Mouse (Mus musculus): ENCODE measurements around the gene Def8. TPM values are rescaled to one million over a fixed set of nuclear protein-coding genes. Genes with fewer than 3 reads are reported as not detected.

Gene Def8
- total RNA-seq, 2 experiments from 2014 or later, result 62.0 to 64.3 TPM

DNA sequence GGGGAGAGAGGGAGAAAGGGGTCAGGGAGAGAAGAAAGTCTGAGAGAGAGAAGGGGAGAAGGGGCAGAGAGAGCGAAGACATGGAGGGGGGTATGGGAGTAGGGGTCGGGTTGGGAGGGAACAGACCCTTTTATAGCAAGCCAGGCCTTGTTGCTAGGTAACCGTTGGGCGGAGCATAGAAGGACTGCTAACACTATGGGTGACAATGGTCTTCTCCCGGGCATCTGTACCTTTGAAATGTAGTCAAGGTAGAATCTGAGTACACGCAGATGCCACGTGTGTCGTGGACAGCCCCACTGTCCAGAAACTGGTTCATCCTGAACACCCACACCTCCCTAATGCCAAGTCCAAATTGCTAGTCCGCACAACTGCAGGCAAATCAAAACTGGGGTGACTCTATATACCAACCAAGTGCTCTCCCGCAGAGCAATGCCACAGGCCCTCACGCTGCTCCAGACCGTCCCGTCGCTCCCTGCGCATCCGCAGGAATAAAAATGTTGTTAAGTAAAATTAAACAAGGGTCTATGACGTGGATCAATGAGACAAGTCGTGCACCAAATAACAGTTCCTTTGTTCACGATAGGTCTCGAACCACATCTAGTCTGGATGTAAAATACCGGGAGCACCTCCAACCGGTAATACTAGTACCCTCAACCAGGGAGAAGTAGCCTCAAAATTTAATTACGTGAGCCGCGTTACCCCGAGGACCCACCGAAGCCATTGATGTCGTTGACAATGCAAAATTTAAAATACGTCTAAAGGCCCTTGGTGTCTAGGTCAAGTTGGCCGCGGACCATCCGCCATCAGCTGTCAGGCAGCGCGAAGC is 53.8 kb downstream of the Def8 start:
- intact Hi-C loops (cut with DNase I), result loop anchor here (5.0 kb wide), 1 partner anchor 35 kb away; no protein-coding TSS in a partner anchor
- peak; percentile 28 to 30 for DNase-seq (ENCODE audit: low spot score in 2 of 2)

DNA sequence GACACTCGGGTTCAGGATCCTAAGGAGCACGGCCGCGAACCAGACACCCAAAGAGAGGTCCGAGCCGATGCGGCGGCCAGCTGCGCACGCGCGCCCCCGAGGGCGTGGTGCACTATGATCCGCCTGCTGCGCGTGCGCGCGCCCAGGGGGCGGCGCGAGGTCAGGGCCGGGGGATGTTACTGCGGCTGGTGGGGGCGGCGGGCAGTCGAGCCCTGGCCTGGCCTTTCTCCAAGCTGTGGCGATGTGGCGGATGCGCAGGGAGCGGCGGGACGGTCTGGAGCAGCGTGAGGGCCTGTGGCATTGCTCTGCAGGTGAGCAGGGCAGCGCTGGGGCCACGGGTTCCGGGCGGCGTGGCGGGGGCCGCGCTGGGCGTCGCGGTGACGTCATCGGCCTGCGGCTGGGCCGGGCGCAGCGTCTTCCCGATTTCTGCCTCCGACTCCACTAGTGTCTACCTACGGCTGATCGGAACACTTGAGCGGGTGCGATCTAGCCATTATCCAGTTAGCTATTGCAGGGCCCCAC is 54.5 kb downstream of the Def8 start, which contains the start of gene Afg3l1:
Afg3l1 (plus strand) TSS at position 167 of the 522 bp plus-strand sequence.
- intact Hi-C loops (cut with DNase I), result loop anchor here (5.0 kb wide), 1 partner anchor 35 kb away; no protein-coding TSS in a partner anchor
- peak; percentile 94 to 96 for DNase-seq (ENCODE audit: low spot score in 2 of 2)

- DNase-seq (ENCODE audit: low spot score in 2 of 2), result peak in 1 of 2 experiments; percentile 15
- intact Hi-C loops (cut with DNase I), result loop anchor here (5.0 kb wide), 1 partner anchor 34 kb away; no protein-coding TSS in a partner anchor
These were observed 55.3 kb downstream of the Def8 start for GRCm38 (mm10) chr8:123478456-123479218.

DNA sequence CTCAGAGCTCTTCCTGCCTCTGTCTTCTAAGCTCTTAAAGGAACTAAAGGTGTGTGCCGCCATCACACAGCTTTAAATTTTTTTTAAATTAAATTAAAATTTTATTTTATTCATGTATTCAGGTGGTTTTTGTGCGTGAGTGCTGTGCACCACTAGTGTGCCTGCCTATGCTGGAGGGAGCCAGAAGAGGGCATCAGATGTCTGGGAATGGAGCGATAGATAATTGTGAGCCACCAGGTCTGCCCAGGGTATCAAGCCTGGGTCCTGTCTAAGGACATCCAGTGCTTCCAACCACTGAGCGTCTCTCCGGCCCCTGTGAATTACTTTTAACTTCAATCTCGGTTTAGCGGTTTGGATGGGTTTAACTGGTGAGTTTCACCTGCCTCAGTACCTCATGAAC is 59.3 kb downstream of the Def8 start:
- DNase-seq (ENCODE audit: low spot score in 2 of 2), result no peak
- intact Hi-C loops (cut with DNase I), result no loop called here

- no peak for DNase-seq (ENCODE audit: low spot score in 2 of 2)
- intact Hi-C loops (cut with DNase I), result no loop called here
These were observed 68.2 kb downstream of the Def8 start for GRCm38 (mm10) chr8:123491280-123492075.

GRCm38 (mm10) chr8:123492898-123493297 is 69.6 kb downstream of the Def8 start:
- intact Hi-C loops (cut with DNase I), result no loop called here
- no peak for DNase-seq (ENCODE audit: low spot score in 2 of 2)

DNA sequence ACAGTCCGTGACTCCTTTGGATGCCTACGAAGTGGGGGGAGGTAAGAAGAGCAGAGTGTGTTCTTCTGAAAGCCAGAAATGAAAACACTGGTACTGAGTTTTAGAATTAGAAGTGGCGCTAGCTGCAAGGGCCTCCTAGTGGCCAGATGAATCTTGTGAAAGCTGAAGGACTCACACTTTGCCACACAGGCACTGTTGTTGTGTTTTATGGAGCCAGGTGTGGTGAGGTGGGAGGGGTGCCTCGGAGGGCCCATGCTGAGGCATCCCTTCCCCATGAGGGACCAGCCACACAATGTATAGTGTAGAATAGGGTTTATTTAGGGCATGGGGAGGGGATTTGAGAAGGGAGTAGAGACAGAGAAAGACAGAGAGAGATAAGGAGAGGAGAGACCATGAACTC is 74.4 kb downstream of the Def8 start:
- intact Hi-C loops (cut with DNase I), result no loop called here

DNA sequence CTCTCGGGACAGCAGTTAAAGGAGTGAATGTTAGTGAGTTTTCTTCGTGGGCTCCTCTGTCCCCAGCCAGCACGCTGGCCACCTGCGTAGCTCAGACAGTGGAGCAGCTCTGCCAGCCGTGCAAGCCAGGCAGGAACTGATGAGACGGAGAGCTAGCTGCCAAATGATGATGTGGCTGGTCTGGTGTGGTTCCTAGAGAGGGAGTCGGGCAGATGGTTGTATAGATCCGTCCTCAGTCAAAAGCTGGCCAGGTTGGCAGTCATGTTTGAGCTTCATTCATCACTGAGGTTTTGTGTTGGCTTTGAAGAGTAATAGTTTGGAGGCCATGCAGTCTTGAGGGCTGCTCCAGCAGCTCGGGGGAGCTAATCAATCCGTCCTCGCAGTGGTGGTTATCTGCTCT is 75.6 kb downstream of the Def8 start:
- intact Hi-C loops (cut with DNase I), result no loop called here
- DNase-seq (ENCODE audit: low spot score in 2 of 2), result peak in 1 of 2 experiments; percentile 45

More for the DNA sequence above, 74.4 kb downstream of the Def8 start:
- no peak for DNase-seq (ENCODE audit: low spot score in 2 of 2)

GRCm38 (mm10) chr8:123499556-123499955 is 76.2 kb downstream of the Def8 start:
- intact Hi-C loops (cut with DNase I), result no loop called here
- DNase-seq (ENCODE audit: low spot score in 2 of 2), result no peak

DNA sequence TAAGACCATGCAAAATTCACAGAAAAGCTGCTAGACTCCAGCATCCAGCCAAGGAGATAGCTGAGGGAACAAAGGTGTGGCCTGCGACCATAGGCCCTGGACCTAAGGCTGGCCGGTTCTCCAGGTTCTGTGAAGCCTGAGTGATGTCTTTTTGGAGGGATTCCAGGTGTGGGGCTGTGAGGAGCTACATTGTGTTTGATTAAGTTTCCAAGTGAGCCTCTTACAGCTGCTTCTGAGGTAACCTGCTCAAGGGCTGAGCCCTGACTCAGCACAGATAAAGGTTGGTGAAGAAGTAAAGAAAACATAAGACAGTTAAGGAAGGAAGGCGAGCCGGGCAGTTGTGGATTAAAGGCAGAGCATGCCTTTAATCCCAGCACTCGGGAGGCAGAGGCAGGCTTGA is 78.9 kb downstream of the Def8 start:
- intact Hi-C loops (cut with DNase I), result no loop called here
- DNase-seq (ENCODE audit: low spot score in 2 of 2), result no peak

GRCm38 (mm10) chr8:123503801-123504467 is 80.6 kb downstream of the Def8 start:
- no peak for DNase-seq (ENCODE audit: low spot score in 2 of 2)
- intact Hi-C loops (cut with DNase I), result no loop called here

DNA sequence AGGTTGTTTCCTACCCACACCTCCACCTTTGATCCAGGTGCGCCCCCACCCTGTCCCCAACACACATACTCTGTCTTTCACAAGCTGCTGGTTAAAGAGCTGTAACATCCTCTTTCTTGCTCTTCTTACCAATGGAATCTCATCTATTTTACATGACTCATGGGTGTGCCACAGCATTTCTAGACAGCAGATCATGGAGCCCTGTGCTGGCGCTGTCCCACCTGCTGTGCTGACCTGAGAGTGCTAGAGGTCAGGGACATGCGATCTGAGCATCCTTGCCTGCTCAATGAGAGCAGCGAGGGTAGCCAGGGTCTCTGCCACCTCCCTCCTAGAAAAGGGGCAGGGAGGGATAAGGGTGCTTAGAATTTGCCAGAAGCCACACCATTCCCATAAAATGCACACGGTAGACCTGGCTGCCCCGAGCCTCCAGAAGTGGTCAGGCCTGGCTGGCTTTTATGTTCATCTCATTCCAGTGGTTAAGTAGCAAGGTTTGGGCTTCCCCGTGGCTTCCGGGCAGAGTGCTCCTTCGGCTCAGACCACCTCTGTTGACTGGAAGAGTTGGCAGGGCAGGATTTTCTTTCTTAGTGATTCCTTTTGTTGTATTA is 81.4 kb downstream of the Def8 start:
- intact Hi-C loops (cut with DNase I), result no loop called here
- no peak for DNase-seq (ENCODE audit: low spot score in 2 of 2)

GRCm38 (mm10) chr8:123505267-123505666 is 81.9 kb downstream of the Def8 start:
- DNase-seq (ENCODE audit: low spot score in 2 of 2), result no peak
- intact Hi-C loops (cut with DNase I), result no loop called here

GRCm38 (mm10) chr8:123505695-123506094 is 82.4 kb downstream of the Def8 start:
- intact Hi-C loops (cut with DNase I), result no loop called here

GRCm38 (mm10) chr8:123507153-123507552 is 83.8 kb downstream of the Def8 start:
- no peak for DNase-seq (ENCODE audit: low spot score in 2 of 2)
- intact Hi-C loops (cut with DNase I), result no loop called here

More at GRCm38 (mm10) chr8:123505695-123506094, 82.4 kb downstream of the Def8 start:
- DNase-seq (ENCODE audit: low spot score in 2 of 2), result no peak

DNA sequence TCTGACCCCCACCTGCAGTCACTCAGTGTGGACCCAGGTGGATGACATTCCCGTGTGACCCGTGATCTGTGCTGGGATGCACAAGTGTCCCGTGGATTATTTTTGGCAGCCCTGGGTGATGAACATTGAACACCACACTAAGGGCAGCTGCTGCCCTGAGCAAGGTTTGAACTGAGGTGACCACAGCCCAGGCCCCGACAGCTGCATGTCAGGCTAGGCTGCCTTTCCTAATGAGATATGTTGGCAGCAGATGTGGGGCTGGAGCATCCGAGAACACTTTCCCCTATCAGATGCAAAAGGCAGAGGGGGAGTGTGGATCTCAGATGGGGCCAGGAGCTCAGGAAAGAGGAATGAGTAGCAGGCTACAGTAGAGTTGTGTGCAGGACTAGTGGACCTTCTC is 87.5 kb downstream of the Def8 start:
- intact Hi-C loops (cut with DNase I), result loop anchor here (5.0 kb wide), 1 partner anchor 34 kb away; the partner anchor contains the start of gene Afg3l1
- no peak for DNase-seq (ENCODE audit: low spot score in 2 of 2)

Data from left cerebral cortex, postnatal 36 days (tissue).